Mouse (Mus musculus): ENCODE data around the gene Nr2e3. TPM values are rescaled to one million over a fixed set of nuclear protein-coding genes. Genes with fewer than 3 reads are reported as not detected.
"Not testable (repeated sequence)": the region's sequence is repeated elsewhere in the genome, so short reads cannot be mapped to it uniquely, and the experiment has no call there.

Nr2e3 gene
- total RNA-seq, 4 experiments from 2014 or later, result not detected

GRCm38 (mm10) chr9:59951001-59951750, 9.3 kb downstream of the Nr2e3 start:
- no peak for DNase-seq (ENCODE audit: low spot score in 2 of 2)

DNA sequence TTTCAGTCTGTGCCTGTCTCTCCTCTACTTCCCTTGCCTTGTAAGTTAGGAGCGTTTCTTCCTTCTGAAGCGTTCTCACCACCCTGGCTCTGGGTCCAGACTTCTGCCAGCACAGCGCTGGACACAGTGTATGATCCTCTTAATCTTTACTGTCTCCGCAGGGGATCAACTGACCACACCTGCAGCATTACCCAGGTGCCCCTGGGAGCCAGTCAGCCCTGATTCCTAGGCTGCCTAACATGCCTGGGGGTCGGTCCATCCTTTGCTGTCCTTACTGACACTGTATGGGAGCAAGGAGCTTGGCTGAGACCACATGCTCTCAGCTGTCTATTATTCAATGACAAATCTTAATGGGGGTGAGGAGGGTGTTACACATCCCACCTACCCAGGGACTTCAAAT, 10.5 kb downstream of the Nr2e3 start:
- no peak for DNase-seq (ENCODE audit: low spot score in 2 of 2)

DNA sequence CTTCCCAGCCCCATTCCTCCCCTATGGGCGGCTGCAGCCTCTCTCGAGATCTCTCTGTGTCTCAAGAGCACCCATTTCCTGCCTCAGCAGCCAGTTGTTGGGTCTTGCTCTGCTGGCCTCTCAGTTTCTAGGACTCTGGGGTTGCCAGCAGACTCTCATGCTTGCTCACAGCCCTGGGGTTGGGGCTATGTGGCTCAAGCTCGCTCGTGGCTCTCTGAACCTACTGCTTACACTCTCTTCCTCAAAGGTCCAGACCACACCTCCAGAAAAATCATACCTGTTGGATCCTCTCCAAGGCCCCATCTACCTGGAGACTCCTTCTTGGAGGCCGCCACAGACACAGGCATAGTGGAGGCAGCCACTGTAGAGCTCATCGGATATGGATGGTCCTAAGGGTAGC, 10.9 kb downstream of the Nr2e3 start:
- DNase-seq (ENCODE audit: low spot score in 2 of 2), result no peak

DNA sequence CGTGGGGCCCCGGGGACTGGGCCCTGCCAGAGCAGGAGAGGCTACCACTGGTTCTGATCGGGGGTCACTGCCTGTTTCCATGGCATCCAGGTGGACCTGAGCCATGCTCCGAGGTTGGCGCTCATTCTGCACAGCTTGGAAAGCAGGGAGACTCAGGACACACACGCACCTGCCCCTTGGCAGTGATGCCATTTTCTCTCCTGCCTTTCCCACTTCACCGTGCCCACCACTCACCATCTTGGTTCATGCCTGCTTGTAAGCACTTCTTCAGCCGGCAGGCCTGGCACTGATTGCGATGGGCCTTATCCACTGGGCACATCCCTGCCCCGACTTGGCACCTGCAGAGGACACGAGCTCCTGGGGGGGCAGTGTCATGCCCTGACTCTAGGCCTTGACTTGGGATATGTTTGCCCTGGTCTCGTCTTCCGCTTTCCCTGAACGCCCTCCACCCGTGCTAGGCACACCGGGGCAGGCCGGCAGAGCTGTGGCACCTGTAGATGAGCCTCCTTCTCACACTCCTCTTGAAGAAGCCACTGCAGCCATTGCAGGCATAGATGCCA, 11.7 kb downstream of the Nr2e3 start:
- DNase-seq (ENCODE audit: low spot score in 2 of 2), result no peak

- no peak for DNase-seq (ENCODE audit: low spot score in 2 of 2)
Measured at GRCm38 (mm10) chr9:59948226-59948625, 12.2 kb downstream of the Nr2e3 start.

DNA sequence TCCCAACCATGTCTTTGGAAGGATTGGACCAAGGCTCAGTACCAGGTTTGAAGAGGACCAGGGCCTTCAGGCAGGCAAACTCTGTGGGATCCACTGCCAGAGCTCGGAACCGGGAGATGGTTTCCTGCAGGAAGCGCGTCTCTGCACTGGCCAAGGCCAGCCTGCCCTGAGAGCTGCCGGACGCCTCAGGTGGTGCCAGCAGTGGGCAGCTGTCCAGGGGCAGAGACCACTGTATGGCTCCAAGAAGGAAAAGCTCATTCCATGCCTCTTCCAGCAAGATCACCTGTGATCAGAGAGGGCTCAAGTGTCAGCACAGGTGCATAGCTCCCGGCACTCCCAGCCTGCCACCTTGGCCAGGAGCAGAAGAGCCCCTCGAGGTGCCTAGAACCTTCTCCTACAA, 13.2 kb downstream of the Nr2e3 start:
- no peak for DNase-seq (ENCODE audit: low spot score in 2 of 2)

DNA sequence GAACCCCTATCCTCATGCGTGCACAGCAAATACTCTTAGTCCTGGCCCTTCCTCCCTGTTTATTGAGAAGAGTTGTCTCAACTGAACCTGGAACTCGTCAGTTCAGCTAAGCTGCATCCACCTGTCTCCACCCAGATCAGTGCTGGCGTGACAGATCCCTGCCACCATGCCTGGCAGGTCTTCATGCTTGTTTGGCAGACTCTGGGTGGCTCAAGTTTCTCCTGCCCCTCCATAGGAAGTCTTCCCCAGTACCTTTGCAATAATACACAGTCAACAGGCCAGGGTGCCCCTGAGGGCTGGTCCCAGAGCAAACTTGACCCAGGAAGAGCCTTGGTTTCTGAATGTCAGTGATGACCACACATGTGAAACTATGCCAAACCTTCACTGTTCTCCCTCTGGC, 15.2 kb downstream of the Nr2e3 start:
- no peak for DNase-seq (ENCODE audit: low spot score in 2 of 2)

DNA sequence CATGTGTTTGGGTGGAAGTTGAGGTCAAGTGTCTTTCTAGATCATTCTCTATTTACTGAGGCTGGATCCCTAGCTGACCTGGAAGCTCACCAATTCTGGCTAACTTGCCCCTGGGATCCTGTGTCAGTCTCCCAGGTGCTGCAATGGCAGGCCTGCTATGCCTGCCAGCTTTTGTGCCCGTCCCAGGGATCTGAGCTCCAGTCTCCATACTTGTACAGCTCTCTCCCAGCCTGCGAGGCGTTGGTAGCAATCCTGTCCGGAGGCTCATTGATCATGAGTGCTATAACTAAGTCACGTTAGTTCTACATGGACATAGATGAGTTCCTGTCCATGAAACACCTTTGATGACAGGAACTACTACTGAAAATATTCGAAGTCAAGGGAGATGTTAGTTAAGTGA, 16.6 kb downstream of the Nr2e3 start:
- no peak for DNase-seq (ENCODE audit: low spot score in 2 of 2)

DNA sequence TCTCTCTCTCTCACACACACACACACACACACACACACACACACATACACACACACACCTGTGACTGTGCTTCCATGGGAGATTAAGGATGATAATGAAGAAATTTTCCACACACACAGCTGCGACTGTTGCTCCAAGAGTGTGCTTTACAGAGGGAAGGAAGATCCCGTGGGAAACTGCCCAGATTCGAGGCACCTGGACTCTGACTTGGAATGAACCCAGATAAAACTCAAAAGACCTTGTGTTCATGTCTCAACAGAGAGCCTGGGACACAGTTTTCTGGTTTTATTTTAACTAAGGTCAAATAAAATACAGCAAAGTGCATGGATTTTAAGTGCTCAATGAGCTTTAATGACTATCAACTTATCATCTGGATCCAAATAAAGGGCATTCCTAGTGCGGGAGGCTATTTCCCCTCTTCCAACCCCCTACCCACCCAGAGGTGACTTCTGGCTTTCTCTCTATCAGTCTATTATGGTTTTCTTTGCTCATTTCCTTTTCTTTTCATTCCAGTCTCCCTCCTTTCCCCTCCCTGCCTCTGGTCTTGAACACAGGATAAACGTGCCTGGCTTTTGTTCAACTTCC, 17.9 kb downstream of the Nr2e3 start:
- DNase-seq (ENCODE audit: low spot score in 2 of 2), result no peak

- no peak for DNase-seq (ENCODE audit: low spot score in 2 of 2)
Measured at GRCm38 (mm10) chr9:59941885-59942350, 18.5 kb downstream of the Nr2e3 start.

GRCm38 (mm10) chr9:59940913-59941884, 19.3 kb downstream of the Nr2e3 start:
- no peak for DNase-seq (ENCODE audit: low spot score in 2 of 2)

GRCm38 (mm10) chr9:59939691-59940090, 20.8 kb downstream of the Nr2e3 start:
- DNase-seq (ENCODE audit: low spot score in 2 of 2), result no peak

- DNase-seq (ENCODE audit: low spot score in 2 of 2), result no peak
Measured at GRCm38 (mm10) chr9:59938529-59938928, 21.9 kb downstream of the Nr2e3 start.

GRCm38 (mm10) chr9:59935866-59936265, 24.6 kb downstream of the Nr2e3 start:
- not testable (repeated sequence) for DNase-seq (ENCODE audit: low spot score in 2 of 2)

GRCm38 (mm10) chr9:59930248-59930647, 30.2 kb downstream of the Nr2e3 start:
- DNase-seq (ENCODE audit: low spot score in 2 of 2), result no peak

GRCm38 (mm10) chr9:59914761-59915160, 45.7 kb downstream of the Nr2e3 start:
- DNase-seq (ENCODE audit: low spot score in 2 of 2), result no peak

DNA sequence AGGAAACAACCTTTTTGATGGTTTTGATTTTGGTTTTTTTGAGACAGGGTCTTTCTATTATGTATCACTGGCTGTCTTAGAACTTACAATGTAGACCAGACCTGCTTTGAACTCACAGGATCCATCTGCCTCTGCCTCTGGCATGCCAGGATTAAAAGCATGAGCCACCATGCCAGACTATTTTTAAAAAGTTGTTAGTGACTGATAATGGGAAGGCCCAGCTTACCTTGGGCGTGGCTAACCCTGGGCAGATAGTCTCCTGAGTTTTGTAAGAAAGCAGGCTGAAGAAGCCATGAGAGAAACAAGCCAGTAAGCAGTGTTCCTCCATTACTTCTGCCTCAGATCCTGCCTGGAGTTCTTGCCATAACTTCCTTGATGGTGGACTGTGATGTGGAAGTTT, 57.1 kb downstream of the Nr2e3 start:
- no peak for DNase-seq (ENCODE audit: low spot score in 2 of 2)
